Mouse (Mus musculus) liver, embryonic 13.5 days (tissue): ENCODE measurements around the gene Hnrnpl. TPM values are rescaled to one million over a fixed set of nuclear protein-coding genes. Genes with fewer than 3 reads are reported as not detected.

Experiments used
- ATAC-seq: fragments of 200-750 bp; cut with Nextera tagmentation; 2 replicates; pipeline ENCODE4 v1.8.0; 2017; ENCODE audit warnings: low read depth, mild to moderate bottlenecking, moderate number of reproducible peaks, moderate library complexity
- DNase-seq: peaks from one replicate; pipeline ENCODE4 v3.0.0; 2022
- H3K27ac ChIP-seq: fragments of 300-500 bp; sonication (generic); 2 replicates; pipeline ENCODE4 v1.5.1; 2015; ENCODE audit warnings: moderate library complexity, mild to moderate bottlenecking, inconsistent platforms
- H3K27me3 ChIP-seq: fragments of 300-500 bp; sonication (generic); 2 replicates; pipeline ENCODE4 v1.6.1; 2015; ENCODE audit warnings: mild to moderate bottlenecking, inconsistent platforms
- H3K36me3 ChIP-seq: fragments of 300-500 bp; sonication (generic); 2 replicates; pipeline ENCODE4 v1.6.1; 2015; ENCODE audit warnings: mild to moderate bottlenecking, inconsistent platforms
- H3K4me1 ChIP-seq: fragments of 300-500 bp; sonication (generic); replicated peaks from 2 replicates; pipeline ENCODE4 v1.6.1; 2015; ENCODE audit warnings: inconsistent platforms
- H3K4me2 ChIP-seq: fragments of 300-500 bp; sonication (generic); 2 replicates; pipeline ENCODE4 v1.6.1; 2015; ENCODE audit warnings: inconsistent platforms, mild to moderate bottlenecking, moderate library complexity
- H3K4me3 ChIP-seq: fragments of 300-500 bp; sonication (generic); replicated peaks from 2 replicates; pipeline ENCODE4 v1.5.1; 2015; ENCODE audit warnings: mild to moderate bottlenecking, inconsistent platforms
- H3K9ac ChIP-seq: fragments of 300-500 bp; sonication (generic); 2 replicates; pipeline ENCODE4 v1.6.1; 2015; ENCODE audit warnings: mild to moderate bottlenecking, inconsistent platforms
- H3K9me3 ChIP-seq: fragments of 300-500 bp; sonication (generic); replicated peaks from 2 replicates; pipeline ENCODE4 v1.6.1; 2016; ENCODE audit warnings: inconsistent platforms
- WGBS: fragments of 180-500 bp; shearing (Covaris S2); methylation state at CpG from one replicate; pipeline ENCODE4 v1.1.7; 2015; ENCODE audit not compliant: insufficient replicate concordance; 5-methylcytosine and 5-hydroxymethylcytosine counted together
- polyA plus RNA-seq: library from polyadenylated mRNA; unstranded; fragments of >200 nt; fragmentation: Nextera tagmentation; extraction: Ambion mirVana; gene quantifications from 2 replicates; pipeline ENCODE4 v1.2.1, GENCODE M21; 2015

Hnrnpl gene
- polyA plus RNA-seq, 1 experiment from 2014 or later = 130 TPM

DNA sequence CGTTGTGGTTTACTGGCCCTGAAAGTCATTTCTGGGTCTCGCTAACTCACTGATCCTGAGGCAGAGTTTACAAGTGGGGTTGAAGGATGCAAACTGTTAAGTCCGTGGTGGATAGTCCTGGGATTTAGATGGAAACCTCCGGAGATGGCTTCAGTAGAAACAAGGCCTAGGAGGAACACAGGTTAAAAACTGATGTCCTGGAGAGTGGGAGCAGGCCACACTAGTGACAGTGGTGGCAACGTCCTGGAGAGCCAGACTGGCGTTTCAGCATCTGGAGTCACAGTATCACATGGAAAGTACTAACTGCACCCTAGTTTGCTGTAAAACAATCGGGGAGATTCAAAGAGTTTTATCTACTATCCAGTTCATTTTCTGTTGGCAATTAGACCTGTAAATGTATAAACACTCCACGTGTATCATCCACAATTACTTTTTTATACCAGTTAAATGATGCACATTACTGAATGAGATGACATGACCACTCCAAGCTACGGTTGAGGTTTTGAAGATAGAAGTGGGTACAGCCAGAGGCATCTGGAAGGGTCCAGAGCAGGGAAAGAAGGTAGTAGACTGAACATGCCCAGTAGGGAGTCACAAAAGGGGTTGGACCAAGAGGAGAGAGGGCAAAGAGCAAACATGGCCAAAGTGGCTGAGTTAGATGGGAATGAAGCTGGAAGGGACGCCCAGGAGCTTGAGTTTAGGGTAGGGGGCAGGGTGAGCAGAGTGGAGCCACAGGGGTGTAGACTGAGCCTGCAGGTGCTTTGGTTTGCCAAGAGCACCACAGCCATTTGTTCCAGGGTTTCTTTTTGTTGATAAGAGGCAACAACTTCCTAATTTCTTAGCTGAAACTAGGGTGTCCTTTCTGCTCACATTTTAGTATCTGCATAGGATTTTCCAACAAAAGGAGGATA is 14.9 kb downstream of the Hnrnpl start:
- 50% methylated on average over 10 of the region's 10 CpGs for WGBS
- peak overlapping the region; percentile 62 for H3K27ac ChIP-seq
- H3K4me1 ChIP-seq = peaks cover 77% of the 10 kb centered on the region
- no peaks in the 10 kb centered on the region for H3K9me3 ChIP-seq
- H3K4me3 ChIP-seq = no peak overlapping the region
- no peaks in the 10 kb centered on the region for H3K27me3 ChIP-seq
- DNase-seq (no peak), ATAC-seq (no peak)
- H3K36me3 ChIP-seq = peaks cover 53% of the 10 kb centered on the region
- H3K4me2 ChIP-seq = no peak overlapping the region
- H3K9ac ChIP-seq = no peak overlapping the region

DNA sequence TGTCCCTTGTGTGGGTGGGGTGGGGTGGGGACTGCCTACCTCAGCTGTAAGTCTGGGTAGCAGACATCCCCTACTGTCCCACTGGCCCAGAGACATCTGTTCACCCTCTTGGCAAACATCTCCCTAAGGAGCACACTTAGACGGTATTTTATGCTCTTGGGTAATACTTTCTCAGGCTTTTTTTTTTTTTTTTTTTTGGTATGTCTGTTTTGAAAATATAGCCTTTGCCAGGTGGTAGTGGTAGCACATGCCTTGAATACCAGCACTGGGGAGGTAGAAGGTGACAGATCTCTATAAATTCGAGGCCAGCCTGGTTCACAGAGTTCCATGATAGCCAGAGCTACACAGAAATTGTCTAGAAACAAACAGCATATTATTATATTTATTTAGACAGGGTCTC is 15.6 kb downstream of the Hnrnpl start:
- no peak overlapping the region for H3K9ac ChIP-seq
- no peak for DNase-seq
- no peak overlapping the region for H3K4me2 ChIP-seq
- ATAC-seq = no peak
- peak overlapping the region; percentile 62 for H3K27ac ChIP-seq
- H3K27me3 ChIP-seq = no peaks in the 10 kb centered on the region
- 46% methylated on average over 2 of the region's 2 CpGs for WGBS
- H3K4me3 ChIP-seq = no peak overlapping the region
- peaks cover 49% of the 10 kb centered on the region for H3K36me3 ChIP-seq
- H3K4me1 ChIP-seq = peaks cover 70% of the 10 kb centered on the region
- no peaks in the 10 kb centered on the region for H3K9me3 ChIP-seq

DNA sequence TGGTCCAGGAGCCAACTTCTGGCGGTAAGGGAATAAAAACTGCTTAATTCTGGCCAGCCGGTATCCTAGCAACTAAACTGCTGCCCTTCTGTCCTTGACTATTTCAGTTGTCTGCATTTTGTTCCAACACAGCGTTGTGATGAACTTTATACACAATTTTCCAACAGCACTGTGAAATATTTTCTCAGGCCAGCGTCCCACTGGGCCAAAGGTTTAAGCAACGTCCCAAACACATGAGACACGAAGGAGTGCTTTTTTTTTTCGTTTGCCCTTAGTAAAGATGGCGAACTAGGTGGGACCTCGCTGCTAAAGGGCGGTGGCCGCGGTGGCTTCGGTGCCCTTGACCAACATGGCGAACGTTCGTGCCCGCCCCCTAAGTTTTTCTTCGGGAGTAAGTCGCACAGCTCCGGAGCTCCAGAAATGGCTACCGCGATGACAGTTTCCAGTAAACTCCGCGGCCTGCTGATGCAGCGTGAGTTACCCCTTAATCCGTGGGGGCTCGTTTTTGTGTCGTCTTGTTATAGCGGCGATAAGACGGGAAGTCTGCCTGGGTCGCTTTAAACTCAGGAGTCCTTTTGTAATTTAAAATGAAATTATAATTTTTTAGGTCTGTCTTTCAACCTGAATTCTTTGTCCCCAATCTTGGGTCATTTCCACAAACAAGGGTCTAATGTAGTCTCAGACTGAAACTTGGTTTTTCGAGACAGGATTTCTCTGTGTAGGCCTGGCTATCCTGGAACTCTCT is 16.8 kb downstream of the Hnrnpl start, which contains the start of gene Ech1:
Ech1 (plus strand) TSS at position 277 of the 745 bp plus-strand sequence.
- Histone ChIP-seq H3K4me1 (peaks cover 61% of the 10 kb centered on the region), H3K9ac (peak within 1 kb of the TSS; percentile 75), H3K4me2 (peak within 1 kb of the TSS; percentile 67), H3K27ac (peak within 1 kb of the TSS; percentile 76), H3K27me3 (no peaks in the 10 kb centered on the region), H3K4me3 (peak within 1 kb of the TSS; percentile 62), H3K9me3 (no peaks in the 10 kb centered on the region), H3K36me3 (peaks cover 45% of the 10 kb centered on the region)
- peak; percentile 87 for DNase-seq
- peak; percentile 83 for ATAC-seq
- WGBS = 2% methylated on average over 33 of the region's 33 CpGs

DNA sequence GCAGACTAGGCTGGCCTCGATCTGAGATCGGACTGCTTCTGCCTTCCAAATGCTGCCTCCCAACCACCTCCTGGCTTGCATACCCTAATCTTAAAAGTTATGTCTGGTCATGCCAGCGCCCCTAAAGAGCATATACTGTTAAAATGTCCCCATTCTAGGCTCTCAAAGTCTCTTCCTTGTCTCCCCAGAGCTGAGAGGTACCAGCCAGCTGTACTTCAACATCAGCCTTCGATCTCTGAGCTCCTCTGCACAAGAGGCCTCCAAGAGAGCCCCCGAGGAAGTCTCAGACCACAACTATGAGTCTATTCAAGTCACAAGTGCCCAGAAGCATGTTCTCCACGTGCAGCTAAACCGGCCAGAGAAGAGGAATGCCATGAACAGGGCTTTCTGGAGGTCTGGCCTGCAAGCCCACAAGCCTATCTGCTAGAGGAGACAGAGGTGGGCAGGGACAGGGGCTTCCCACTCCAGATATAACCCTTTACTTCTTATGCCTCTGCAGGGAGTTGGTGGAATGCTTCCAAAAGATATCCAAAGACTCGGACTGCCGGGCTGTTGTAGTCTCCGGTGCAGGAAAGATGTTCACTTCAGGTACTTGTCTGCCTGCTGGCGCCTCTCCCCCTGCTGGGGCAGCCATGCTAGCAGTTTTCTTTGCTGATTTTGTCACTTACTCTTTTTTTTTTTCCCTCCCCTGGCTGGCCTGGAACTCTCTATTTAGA is 17.5 kb downstream of the Hnrnpl start:
- ATAC-seq = peak; percentile 44; the same call in 1 of the 2 replicates

DNA sequence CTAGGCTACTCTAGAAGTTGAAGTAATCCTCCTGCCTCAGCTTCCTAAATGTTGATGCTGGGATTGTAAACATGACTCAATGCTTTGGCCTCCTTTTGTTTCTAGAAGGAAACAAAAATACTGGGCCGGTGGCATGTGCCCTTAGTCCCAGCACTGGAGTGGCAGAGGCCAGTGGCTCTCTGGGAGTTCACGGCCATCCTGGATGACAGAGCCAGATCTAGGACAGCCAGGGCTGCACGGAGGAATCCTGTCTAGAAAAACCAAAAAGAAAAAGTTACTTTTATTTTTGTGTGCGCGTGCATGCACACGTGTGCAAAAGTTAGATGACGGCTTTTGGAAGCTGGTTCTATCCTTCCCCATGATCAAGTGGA is 18.0 kb downstream of the Hnrnpl start:
- no peaks in the 10 kb centered on the region for H3K9me3 ChIP-seq
- no peaks in the 10 kb centered on the region for H3K27me3 ChIP-seq
- peak overlapping the region; percentile 76 for H3K27ac ChIP-seq
- H3K9ac ChIP-seq = no peak overlapping the region; the same call in 1 of the 2 replicates
- peak overlapping the region; percentile 67 for H3K4me2 ChIP-seq
- peaks cover 61% of the 10 kb centered on the region for H3K4me1 ChIP-seq
- ATAC-seq (no peak), DNase-seq (no peak)
- peaks cover 43% of the 10 kb centered on the region for H3K36me3 ChIP-seq
- H3K4me3 ChIP-seq = no peak overlapping the region
- 85% methylated on average over 7 of the region's 7 CpGs for WGBS

More for the DNA sequence above, 17.5 kb downstream of the Hnrnpl start:
- peak overlapping the region; percentile 67 for H3K4me2 ChIP-seq
- H3K27ac ChIP-seq = peak overlapping the region; percentile 76
- no peak for DNase-seq
- H3K36me3 ChIP-seq = peaks cover 44% of the 10 kb centered on the region
- H3K4me3 ChIP-seq = peak overlapping the region; percentile 62
- no peaks in the 10 kb centered on the region for H3K9me3 ChIP-seq
- peaks cover 61% of the 10 kb centered on the region for H3K4me1 ChIP-seq
- WGBS = 39% methylated on average over 11 of the region's 11 CpGs
- peak overlapping the region; percentile 75 for H3K9ac ChIP-seq
- H3K27me3 ChIP-seq = no peaks in the 10 kb centered on the region

DNA sequence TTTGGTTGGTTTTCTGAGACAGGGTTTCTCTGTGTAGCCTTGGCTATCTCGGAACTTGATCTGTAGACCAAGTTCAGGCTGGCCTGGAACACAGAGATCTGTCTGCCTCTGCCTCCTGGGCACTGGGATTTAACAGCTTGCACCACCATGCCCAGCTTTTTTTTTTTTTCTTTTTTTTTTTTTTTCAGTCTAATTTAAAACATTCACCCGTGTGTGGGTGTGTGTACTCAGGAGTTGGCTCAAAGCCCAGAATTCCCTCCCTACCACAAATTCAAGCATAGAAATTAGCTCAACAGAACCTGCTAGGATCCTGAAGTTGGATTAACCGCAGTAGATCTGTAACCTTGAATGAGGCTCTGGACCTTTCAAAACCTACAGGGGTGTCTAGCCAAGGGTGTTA is 19.0 kb downstream of the Hnrnpl start:
- Histone ChIP-seq H3K4me3 (no peak overlapping the region), H3K9ac (no peak overlapping the region), H3K27ac (no peak overlapping the region), H3K4me2 (no peak overlapping the region), H3K27me3 (no peaks in the 10 kb centered on the region), H3K36me3 (peaks cover 40% of the 10 kb centered on the region), H3K4me1 (peaks cover 64% of the 10 kb centered on the region), H3K9me3 (no peaks in the 10 kb centered on the region)
- DNase-seq = no peak
- WGBS = 59% methylated on average over 3 of the region's 3 CpGs
- ATAC-seq = no peak

DNA sequence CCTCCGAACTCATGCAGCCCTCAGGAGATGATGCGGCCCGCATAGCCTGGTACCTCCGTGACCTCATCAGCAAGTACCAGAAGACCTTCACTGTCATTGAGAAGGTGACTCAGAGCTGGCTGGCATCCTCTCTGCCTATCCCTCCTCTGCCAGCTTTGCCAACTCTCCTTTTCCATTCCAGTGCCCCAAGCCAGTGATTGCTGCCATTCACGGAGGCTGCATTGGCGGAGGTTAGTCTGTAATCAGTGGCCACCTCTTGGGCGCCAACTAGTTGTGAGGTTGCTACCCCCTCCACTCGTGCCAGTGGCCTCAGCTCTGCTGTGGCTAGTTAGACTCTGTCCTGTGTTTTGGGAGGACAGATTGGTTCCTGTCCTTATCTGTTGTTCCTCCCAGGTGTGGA is 21.5 kb downstream of the Hnrnpl start:
- H3K36me3 ChIP-seq = peaks cover 32% of the 10 kb centered on the region
- ATAC-seq (no peak), DNase-seq (no peak)
- peaks cover 43% of the 10 kb centered on the region for H3K4me1 ChIP-seq
- H3K27me3 ChIP-seq = no peaks in the 10 kb centered on the region
- H3K4me2 ChIP-seq = no peak overlapping the region
- WGBS = 89% methylated on average over 8 of the region's 8 CpGs
- H3K4me3 ChIP-seq = no peak overlapping the region
- no peak overlapping the region; the same call in 1 of the 2 replicates for H3K27ac ChIP-seq
- no peak overlapping the region for H3K9ac ChIP-seq
- H3K9me3 ChIP-seq = no peaks in the 10 kb centered on the region

DNA sequence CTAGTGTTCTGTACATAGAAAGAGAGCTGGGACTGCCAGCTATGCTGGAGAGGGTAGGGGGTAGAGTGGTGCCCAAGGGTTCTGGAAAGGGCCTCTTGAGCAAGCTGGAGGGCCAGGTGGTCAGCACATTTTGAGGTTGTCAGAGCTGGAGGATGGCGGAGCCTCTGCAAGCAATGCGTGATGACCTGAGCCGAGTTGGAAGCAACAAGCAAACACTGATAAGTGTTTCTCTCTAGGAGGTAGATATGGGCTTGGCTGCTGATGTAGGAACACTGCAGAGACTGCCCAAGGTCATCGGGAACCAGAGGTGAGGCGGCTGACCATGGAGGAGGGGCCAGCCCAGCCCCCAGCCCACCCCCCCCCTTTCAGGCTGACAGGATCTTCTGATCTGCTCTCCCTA is 22.6 kb downstream of the Hnrnpl start:
- 70% methylated on average over 5 of the region's 5 CpGs for WGBS
- Histone ChIP-seq H3K4me2 (no peak overlapping the region), H3K27me3 (no peaks in the 10 kb centered on the region), H3K36me3 (peaks cover 32% of the 10 kb centered on the region), H3K4me3 (no peak overlapping the region), H3K4me1 (peaks cover 37% of the 10 kb centered on the region), H3K9me3 (no peaks in the 10 kb centered on the region), H3K27ac (no peak overlapping the region; the same call in 1 of the 2 replicates), H3K9ac (no peak overlapping the region)
- DNase-seq = no peak
- ATAC-seq = no peak

DNA sequence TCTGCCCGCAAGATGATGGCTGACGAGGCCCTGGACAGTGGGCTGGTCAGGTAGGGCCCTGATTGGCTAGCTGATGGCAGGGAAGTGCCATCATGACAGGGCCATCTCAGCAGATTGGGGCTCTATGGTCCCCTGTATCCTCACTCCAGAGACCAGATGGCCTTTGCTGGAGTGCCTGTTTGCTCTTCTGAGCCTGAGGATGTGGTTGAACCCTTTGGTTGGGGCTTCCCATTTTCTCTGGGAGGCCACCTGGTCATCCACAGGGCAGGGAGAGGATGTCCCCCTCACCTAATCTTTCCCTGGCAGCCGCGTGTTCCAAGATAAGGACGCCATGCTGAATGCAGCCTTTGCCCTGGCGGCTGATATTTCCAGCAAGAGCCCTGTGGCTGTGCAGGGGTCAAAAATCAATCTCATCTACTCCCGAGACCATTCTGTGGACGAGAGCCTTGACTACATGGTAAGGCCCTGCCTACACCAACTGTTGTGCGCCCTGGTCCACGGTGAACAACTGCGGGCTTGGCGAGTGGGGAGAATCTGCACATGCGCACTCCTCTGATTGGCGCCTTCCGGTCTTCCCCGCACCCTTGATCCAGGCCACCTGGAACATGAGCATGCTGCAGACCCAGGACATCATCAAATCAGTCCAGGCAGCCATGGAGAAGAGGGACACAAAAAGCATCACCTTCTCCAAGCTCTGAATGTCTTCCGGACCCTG is 23.2 kb downstream of the Hnrnpl start:
- H3K36me3 ChIP-seq = peaks cover 29% of the 10 kb centered on the region
- H3K4me2 ChIP-seq = no peak overlapping the region
- ATAC-seq (peak; percentile 21), DNase-seq (no peak)
- H3K9ac ChIP-seq = no peak overlapping the region
- peaks cover 31% of the 10 kb centered on the region for H3K4me1 ChIP-seq
- no peak overlapping the region for H3K4me3 ChIP-seq
- H3K27me3 ChIP-seq = no peaks in the 10 kb centered on the region
- H3K27ac ChIP-seq = no peak overlapping the region
- 63% methylated on average over 17 of the region's 17 CpGs for WGBS
- no peaks in the 10 kb centered on the region for H3K9me3 ChIP-seq

DNA sequence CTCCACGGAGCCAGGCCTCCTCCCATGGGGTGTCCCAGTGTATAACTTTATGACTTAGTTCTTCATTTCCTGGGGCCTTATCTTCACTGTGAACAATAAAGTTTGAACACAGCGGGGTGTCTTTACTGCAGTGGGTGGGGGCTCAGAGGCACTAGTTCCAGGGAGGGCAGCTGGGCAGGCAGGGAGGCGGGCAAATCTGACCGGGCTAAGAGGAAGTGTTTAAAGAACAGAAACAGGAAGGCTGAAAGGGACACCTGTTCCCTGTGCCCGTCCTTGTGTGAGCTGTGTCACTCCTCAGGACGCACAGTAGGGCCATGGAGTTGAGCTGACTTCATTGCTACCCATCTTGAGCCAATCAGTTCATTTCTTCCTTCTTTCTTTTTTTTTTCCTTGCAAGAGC is 23.8 kb downstream of the Hnrnpl start:
- H3K4me3 ChIP-seq = no peak overlapping the region

More for the DNA sequence above, 23.8 kb downstream of the Hnrnpl start:
- H3K27me3 ChIP-seq = no peaks in the 10 kb centered on the region
- no peak overlapping the region for H3K9ac ChIP-seq
- H3K4me1 ChIP-seq = peaks cover 33% of the 10 kb centered on the region
- DNase-seq (no peak), ATAC-seq (no peak)
- peaks cover 29% of the 10 kb centered on the region for H3K36me3 ChIP-seq
- no peak overlapping the region for H3K4me2 ChIP-seq
- no peak overlapping the region for H3K27ac ChIP-seq
- WGBS = 51% methylated on average over 6 of the region's 6 CpGs
- no peaks in the 10 kb centered on the region for H3K9me3 ChIP-seq
